Mouse (Mus musculus) myocyte (in vitro differentiated cells): ENCODE data around the gene Ern1.

Source experiments
- CEBPB ChIP-seq: IDR thresholded peaks from 2 replicates; pipeline ENCODE4 v1.6.1; 2011; ENCODE audit warnings: mild to moderate bottlenecking, moderate library complexity; ENCODE audit not compliant: poor library complexity, insufficient read depth, severe bottlenecking
- E2F4 ChIP-seq: IDR thresholded peaks from one replicate; pipeline ENCODE4 v1.6.1; 2011; ENCODE audit warnings: mild to moderate bottlenecking, control low read depth, moderate library complexity; ENCODE audit not compliant: insufficient read depth
- MAX ChIP-seq: IDR thresholded peaks from one replicate; pipeline ENCODE4 v1.6.1; 2011; ENCODE audit warnings: low read depth, mild to moderate bottlenecking, control low read depth
- MYOD1 ChIP-seq, 3 experiments: IDR thresholded peaks; one replicate each; pipeline ENCODE4 v1.6.1; 2011; ENCODE audit warnings: control low read depth in 2 of 3, low read depth in 2 of 3, mild to moderate bottlenecking in 2 of 3, moderate library complexity in 1 of 3; ENCODE audit not compliant: insufficient read length in 2 of 3, control insufficient read depth in 1 of 3
- MYOG ChIP-seq, 3 experiments: IDR thresholded peaks; one replicate each; pipeline ENCODE4 v1.6.1; 2011; ENCODE audit warnings: control low read depth in 2 of 3, low read depth in 2 of 3, mild to moderate bottlenecking in 2 of 3; ENCODE audit not compliant: insufficient read length in 2 of 3, control insufficient read depth in 1 of 3, insufficient read depth in 1 of 3
- POLR2A ChIP-seq: IDR thresholded peaks from one replicate; pipeline ENCODE4 v1.6.1; 2011; ENCODE audit warnings: low read depth, mild to moderate bottlenecking, control low read depth, moderate library complexity; ENCODE audit not compliant: insufficient read length
- POLR2AphosphoS2 ChIP-seq: IDR thresholded peaks from one replicate; pipeline ENCODE4 v1.6.1; 2011; ENCODE audit warnings: low read depth, control low read depth; ENCODE audit not compliant: insufficient read length
- REST ChIP-seq: IDR thresholded peaks from one replicate; pipeline ENCODE4 v1.6.1; 2011; ENCODE audit warnings: mild to moderate bottlenecking, control low read depth, moderate library complexity; ENCODE audit not compliant: insufficient read depth, insufficient read length
- TCF12 ChIP-seq: IDR thresholded peaks from one replicate; pipeline ENCODE4 v1.6.1; 2011; ENCODE audit warnings: mild to moderate bottlenecking, control low read depth; ENCODE audit not compliant: poor library complexity, insufficient read depth, severe bottlenecking
- TCF3 ChIP-seq: IDR thresholded peaks from one replicate; pipeline ENCODE4 v1.6.1; 2011; ENCODE audit warnings: low read depth, control low read depth; ENCODE audit not compliant: insufficient read length
- USF1 ChIP-seq: IDR thresholded peaks from one replicate; pipeline ENCODE4 v1.6.1; 2011; ENCODE audit warnings: low read depth, mild to moderate bottlenecking, control low read depth, moderate library complexity

DNA sequence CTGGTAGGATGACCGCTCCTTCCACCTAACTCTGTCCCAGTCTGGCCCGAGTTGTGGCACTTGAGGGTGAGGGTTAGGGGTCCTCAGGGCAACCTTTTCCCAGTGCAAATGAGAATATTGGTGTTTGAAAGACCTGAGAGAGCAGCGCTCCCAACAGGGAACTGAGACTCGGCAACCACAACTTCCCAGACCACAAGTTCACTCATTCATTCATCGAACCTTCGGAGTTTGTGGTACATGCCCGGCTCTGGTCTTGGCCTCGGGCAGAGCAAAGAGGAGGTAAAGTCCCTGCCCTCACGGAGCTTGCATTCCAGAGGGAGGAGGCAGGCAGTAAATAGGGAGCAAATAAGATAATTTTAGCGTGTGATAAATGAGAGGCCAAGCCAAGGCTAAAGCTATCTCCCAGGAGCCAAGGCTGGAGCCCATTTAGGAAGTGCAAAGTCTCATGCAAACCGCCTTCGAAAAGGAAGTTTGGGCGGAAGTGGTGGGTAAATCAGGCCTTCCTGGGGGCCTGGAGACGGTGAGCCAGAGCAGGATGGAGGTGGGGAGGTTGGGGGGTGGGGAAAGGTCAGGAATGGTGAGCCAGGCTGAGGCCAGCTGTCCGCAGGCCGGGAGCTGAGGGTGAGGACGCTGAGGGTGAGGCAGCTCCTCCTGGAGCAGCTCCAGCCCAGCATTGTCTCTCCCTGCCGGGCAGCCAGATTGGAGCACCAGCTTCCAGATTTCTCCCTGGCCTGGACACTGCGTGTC, 132.1 kb downstream of the Ern1 start:
- TF ChIP-seq MYOD1 (IDR thresholded peaks at IDR 0.05; ENCODE audit: control insufficient read depth in 1 of 3, insufficient read length in 2 of 3, low read depth in 2 of 3) (peak in 2 of 3 experiments; percentile 76 to 94), MYOG (IDR thresholded peaks at IDR 0.05; ENCODE audit: control insufficient read depth in 1 of 3, insufficient read depth in 1 of 3, insufficient read length in 2 of 3, low read depth in 2 of 3) (peak; percentile 23 to 97 (median 93)), POLR2A (no peak), USF1 (no peak), POLR2AphosphoS2 (no peak), TCF12 (peak; percentile 5), MAX (no peak), E2F4 (no peak), REST (no peak), TCF3 (peak; percentile 59), CEBPB (no peak)
